Mouse (Mus musculus) layer of hippocampus, adult 8-10 months (tissue): ENCODE results near the gene H2-M10.2. TPM values are rescaled to one million over a fixed set of nuclear protein-coding genes. Genes with fewer than 3 reads are reported as not detected.
"Not testable (repeated sequence)": the region's sequence is repeated elsewhere in the genome, so short reads cannot be mapped to it uniquely, and the experiment has no call there.

Experiments used
- DNase-seq, 2 experiments: peaks; one replicate each; pipeline ENCODE4 v3.0.0; 2022; ENCODE audit warnings: low spot score in 2 of 2
- total RNA-seq, 4 experiments: library from RNA; stranded (reverse); gene quantifications; 2 replicates each; pipeline ENCODE4 v1.2.4; 2022

H2-M10.2 gene
- total RNA-seq, 4 experiments from 2014 or later = not detected

DNA sequence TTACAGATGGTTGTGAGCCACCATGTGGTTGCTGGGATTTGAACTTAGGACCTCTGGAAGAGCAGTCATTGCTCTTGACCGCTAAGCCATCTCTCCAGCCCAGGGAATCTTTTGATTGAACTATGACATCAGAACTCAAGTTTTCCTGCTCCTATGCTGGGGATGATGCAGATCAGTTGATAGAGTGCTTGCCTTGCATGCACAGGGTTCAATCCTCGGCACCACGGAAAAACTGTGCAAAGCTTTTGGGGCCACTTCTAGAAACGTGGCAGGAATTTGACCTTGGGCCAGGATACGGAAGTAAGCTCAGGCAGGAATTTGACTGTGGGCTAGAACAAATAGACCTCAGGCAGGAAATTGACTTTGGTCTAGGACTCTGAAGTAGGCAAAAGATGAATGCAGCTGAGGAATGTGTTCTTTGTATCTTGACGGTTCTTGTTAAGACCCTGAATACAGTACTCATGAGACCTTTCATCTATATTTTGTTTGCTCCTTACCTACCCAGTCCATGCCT is 33.1 kb downstream of the H2-M10.2 start:
- DNase-seq = no peak

DNA sequence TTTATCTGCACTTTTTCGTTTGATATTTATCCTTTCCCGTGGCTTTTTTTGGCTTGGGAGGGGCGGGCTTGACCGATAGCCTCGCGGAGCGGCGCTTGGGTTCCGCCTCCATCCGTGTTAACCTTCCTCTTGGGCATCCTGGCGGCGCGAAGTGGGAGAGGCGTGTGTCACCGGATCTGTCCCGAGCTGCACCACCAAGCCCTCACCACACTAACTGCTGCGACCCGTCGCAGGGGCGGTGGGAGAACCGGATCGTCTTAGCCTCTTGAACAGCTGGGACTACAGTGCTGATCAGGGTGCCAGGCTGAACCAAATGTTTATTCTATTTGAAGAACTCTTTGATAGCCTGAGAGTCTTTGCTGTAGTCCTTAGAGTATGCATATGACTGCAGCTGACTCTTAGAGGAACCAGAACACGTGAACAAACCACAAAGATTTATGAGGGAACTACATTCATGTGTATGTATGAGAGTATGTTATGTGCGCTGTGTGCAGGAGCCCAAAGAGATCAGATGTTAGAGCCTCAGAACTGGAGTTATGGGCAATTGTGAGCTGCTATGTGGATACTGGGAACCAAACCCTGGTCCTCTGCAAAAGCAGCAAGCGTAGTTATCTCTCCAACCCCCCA is 33.9 kb downstream of the H2-M10.2 start:
- no peak for DNase-seq

DNA sequence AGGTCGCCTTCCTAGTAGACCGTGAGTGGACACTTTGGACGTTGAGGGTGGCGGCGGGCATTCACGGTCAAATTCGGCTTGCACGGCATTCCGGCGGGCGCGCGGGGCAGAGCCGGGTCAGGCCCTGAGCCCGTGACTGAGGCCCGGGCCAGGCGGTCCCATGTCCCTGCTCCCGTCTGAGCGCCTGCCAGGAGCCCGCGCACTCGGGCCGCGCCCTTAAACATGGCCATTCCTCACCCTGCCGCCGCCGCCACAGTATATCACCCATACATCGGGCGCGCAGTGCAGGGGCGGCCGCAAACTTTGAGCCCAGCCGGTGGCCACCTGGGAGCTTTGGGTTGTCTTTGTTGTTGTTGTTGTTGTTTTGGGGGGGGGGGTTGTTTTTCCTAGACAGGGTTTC is 37.4 kb downstream of the H2-M10.2 start:
- no peak for DNase-seq

DNA sequence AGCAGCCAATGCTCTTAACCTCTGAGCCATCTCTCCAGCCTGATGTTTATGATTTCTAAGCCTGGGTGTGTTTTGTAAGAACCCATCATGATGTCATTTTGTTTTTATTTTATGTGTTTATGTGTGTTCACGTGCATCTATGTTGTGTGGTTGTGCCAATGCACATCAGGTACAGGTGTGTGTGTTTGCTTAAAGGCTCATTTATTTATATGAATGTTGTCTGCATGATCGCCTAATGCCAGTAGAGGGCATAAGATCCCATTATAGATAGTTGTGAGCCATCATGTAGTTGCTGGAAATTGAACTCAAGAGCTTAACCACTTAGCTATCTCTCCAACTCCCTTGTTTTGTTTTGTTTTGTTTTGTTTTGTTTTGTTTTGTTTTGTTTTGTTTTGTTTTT is 40.5 kb downstream of the H2-M10.2 start:
- DNase-seq = no peak

DNA sequence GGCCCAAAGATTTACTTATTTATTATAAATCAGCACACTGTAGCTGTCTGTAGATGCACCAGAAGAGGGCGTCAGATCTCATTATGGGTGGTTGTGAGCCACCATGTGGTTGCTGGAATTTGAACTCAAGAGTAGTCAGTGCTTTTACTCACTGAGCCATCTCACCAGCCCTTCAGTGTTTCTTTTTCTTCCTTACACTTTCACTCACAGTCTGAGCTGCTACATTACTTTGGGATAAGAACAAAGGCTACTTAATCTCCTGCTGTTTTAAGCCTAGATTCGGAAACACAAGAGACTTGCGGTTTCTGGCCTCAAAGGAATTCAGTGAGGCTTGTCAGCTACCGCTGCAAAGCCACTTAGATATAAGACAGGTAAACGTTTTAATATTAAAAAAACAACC is 42.3 kb downstream of the H2-M10.2 start:
- DNase-seq = no peak

DNA sequence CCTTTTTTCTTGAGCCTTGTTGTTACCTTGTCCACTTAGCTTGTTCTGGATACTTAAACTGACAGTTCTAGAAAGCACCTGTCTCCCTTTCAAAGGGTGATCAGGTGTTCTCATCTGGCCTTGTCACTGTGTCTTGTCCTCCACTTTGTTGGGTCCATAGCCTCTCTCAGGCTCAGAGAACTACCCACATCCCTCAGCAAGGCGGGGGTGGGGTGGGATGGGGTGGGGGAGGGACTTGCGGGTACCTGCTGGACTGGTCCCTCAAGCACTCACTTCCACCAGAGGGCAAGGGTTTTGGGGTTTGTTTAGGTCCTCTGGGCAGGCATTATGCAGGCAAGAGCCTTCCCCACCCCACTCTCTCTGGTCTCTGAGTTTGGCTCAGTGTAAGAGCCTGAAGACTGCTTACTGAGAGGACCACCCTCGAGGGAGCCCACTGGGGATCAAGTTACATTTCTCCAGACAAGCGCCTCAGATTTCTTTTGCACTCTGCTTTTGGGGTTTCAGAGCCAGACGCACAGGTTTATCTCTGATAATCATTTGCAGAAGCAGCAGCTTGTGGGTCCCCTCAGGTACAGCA is 45.6 kb downstream of the H2-M10.2 start:
- no peak for DNase-seq

DNA sequence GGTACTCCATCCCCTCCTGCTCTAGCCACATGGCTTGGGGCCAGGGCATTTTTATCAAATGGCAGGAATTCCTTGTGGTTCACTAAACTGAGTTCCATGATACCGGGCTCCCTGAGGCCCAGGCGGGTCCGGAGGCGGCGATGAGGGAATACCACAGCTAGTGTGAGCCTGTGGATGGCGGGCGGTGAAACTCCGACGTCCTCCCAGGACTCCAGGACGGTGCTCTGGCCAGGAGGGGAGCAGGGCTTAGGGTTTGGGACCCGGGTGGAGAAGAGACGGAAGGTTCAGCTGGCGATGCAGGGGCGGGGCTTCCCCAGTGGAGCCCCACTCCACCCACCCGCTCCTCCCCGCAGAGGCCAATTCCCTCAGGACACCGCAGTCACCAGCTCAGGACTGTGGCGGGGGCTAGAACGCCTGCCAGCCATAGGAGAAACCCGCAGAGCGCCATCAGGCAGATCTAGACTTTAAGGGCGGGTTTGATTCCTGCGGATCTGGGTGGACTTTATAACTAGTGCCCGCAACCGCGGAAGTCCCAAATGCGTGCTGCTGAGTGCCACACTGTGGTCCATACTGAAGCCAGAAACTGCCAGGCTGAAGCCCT is 48.9 kb downstream of the H2-M10.2 start:
- no peak for DNase-seq

DNA sequence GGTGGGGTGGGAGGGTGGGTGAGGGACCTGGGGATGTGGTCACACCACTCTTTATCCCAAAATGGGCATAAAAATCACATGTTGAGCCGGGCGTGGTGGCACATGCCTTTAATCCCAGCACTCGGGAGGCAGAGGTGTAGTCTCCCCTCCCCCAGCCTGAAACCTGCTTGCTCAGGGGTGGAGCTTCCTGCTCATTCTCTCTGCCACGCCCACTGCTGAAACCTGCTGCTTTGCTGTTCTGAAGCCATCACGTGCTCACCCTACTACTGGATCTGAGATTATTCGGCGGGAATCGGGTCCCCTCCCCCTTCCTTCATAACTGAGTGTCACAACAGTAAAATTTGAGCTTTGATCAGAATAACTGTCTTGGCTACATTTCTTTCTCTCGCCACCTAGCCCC is 51.0 kb downstream of the H2-M10.2 start:
- not testable (repeated sequence) for DNase-seq

Other genes with a start within 250 kb of the H2-M10.2 start
- gene H2-T22, start 243.7 kb downstream of the H2-M10.2 start, total RNA-seq = 10 to 100 TPM; 15.7 to 18.4 (median 16.5) TPM
- gene Gm6034, start 243.5 kb downstream of the H2-M10.2 start, total RNA-seq = not detected
- 1 to 10 TPM in 3 of 4 experiments, under 1 TPM in 1; 1.00 to 5.0 (median 2.2) TPM for gene Gm11127, start 228.1 kb downstream of the H2-M10.2 start, total RNA-seq
- gene Gm19684, start 164.8 kb downstream of the H2-M10.2 start, total RNA-seq = under 1 TPM in 3 of 4 experiments, not detected in 1; 0.22 to 0.61 (median 0.28) TPM
- under 1 TPM in 1 of 4 experiments, not detected in 3; 0.57 TPM for gene Gm7030, start 157.1 kb downstream of the H2-M10.2 start, total RNA-seq
- gene Gm8909, start 118.0 kb downstream of the H2-M10.2 start, total RNA-seq = not detected
- not detected for gene H2-T3, start 96.2 kb downstream of the H2-M10.2 start, total RNA-seq
- gene Rpp21, start 28.4 kb downstream of the H2-M10.2 start, total RNA-seq = 10 to 100 TPM; 39.1 to 50.1 (median 45.3) TPM
- 10 to 100 TPM; 23.2 to 27.7 (median 25.4) TPM for gene Trim39, start 14.2 kb downstream of the H2-M10.2 start, total RNA-seq
- gene H2-M10.1, start 39.7 kb upstream of the H2-M10.2 start, total RNA-seq = not detected
- gene H2-M10.3, start 81.9 kb upstream of the H2-M10.2 start, total RNA-seq = not detected
- not detected for gene H2-M10.4, start 175.8 kb upstream of the H2-M10.2 start, total RNA-seq